Mouse (Mus musculus) pancreas, adult 10 weeks (tissue): ENCODE results near the gene Tada2b. TPM values are rescaled to one million over a fixed set of nuclear protein-coding genes. Genes with fewer than 3 reads are reported as not detected.

Source experiments
- polyA plus RNA-seq: library from polyadenylated mRNA; stranded (reverse); fragments of 350-450 nt; fragmentation: Illumina TruSeq; extraction: RNeasy Lipid Tissue Mini Kit (QIAGEN cat#74804); gene quantifications from one replicate; pipeline ENCODE4 v1.2.3, GENCODE M21; 2015; ENCODE audit warnings: low read depth, low replicate concordance; ENCODE audit not compliant: insufficient read depth

The Tada2b gene
- polyA plus RNA-seq = 4.3 TPM

GRCm38 (mm10) chr5:36484171-36484990, at the start of gene Tada2b, which contains the start of gene Ccdc96:
Gene Tada2b, minus strand, starts transcription at chr5:36484285.
Gene Ccdc96, plus strand, starts transcription at chr5:36484588.

GRCm38 (mm10) chr5:36464709-36465661, 19.1 kb downstream of the Tada2b start, which contains the start of gene Grpel1:
Gene Grpel1, plus strand, starts transcription at chr5:36464998.

Other genes with a start within 250 kb of the Tada2b start
- 0.59 TPM for gene Sorcs2, start 86.1 kb downstream of the Tada2b start, polyA plus RNA-seq
- gene Grpel1, start 19.3 kb downstream of the Tada2b start, polyA plus RNA-seq = 4.2 TPM
- not detected for gene Ccdc96, start 303 bp upstream of the Tada2b start, polyA plus RNA-seq
- gene Tbc1d14, start 109.0 kb upstream of the Tada2b start, polyA plus RNA-seq = 5.2 TPM
- 8.2 TPM for gene D5Ertd579e, start 211.7 kb upstream of the Tada2b start, polyA plus RNA-seq